Mouse (Mus musculus): ENCODE measurements around the gene Mrpl37. TPM values are rescaled to one million over a fixed set of nuclear protein-coding genes. Genes with fewer than 3 reads are reported as not detected.

Gene Mrpl37
- polyA plus RNA-seq, 1 experiment from 2014 or later: 87.5 TPM

GRCm38 (mm10) chr4:107094484-107095187 is 28.0 kb upstream of the Mrpl37 start:
- no peak overlapping the region for H3K9ac ChIP-seq
- H3K4me2 ChIP-seq (replicated peaks): no peak overlapping the region
- no peaks in the 10 kb centered on the region for H3K9me3 ChIP-seq (replicated peaks)
- WGBS: 58% methylated on average over 16 of the region's 16 CpGs
- no peak for ATAC-seq (ENCODE audit: insufficient number of reproducible peaks, low FRiP score, low TSS enrichment, low read depth)
- H3K27me3 ChIP-seq: no peaks in the 10 kb centered on the region
- peaks cover 12% of the 10 kb centered on the region; the same call in 1 of the 2 replicates for H3K4me1 ChIP-seq
- H3K4me3 ChIP-seq (replicated peaks): no peak overlapping the region
- H3K27ac ChIP-seq (replicated peaks): no peak overlapping the region
- no peaks in the 10 kb centered on the region for H3K36me3 ChIP-seq

- Histone ChIP-seq H3K4me2 (replicated peaks) (no peak overlapping the region), H3K27ac (replicated peaks) (no peak overlapping the region), H3K4me1 (peaks cover 9% of the 10 kb centered on the region; the same call in 1 of the 2 replicates), H3K27me3 (no peaks in the 10 kb centered on the region), H3K36me3 (no peaks in the 10 kb centered on the region), H3K4me3 (replicated peaks) (no peak overlapping the region), H3K9ac (no peak overlapping the region), H3K9me3 (replicated peaks) (no peaks in the 10 kb centered on the region)
- ATAC-seq (ENCODE audit: insufficient number of reproducible peaks, low FRiP score, low TSS enrichment, low read depth): no peak
- WGBS: 78% methylated on average over 14 of the region's 14 CpGs
Observed at GRCm38 (mm10) chr4:107091696-107092095, 25.0 kb upstream of the Mrpl37 start.

GRCm38 (mm10) chr4:107084858-107085257 is 18.2 kb upstream of the Mrpl37 start:
- Histone ChIP-seq H3K4me2 (replicated peaks) (no peak overlapping the region), H3K9me3 (replicated peaks) (no peaks in the 10 kb centered on the region), H3K27ac (replicated peaks) (no peak overlapping the region), H3K9ac (no peak overlapping the region), H3K36me3 (no peaks in the 10 kb centered on the region), H3K4me1 (peaks cover 12% of the 10 kb centered on the region; the same call in 1 of the 2 replicates), H3K4me3 (replicated peaks) (no peak overlapping the region), H3K27me3 (no peaks in the 10 kb centered on the region)
- WGBS: 14% methylated on average over 6 of the region's 6 CpGs
- ATAC-seq (ENCODE audit: insufficient number of reproducible peaks, low FRiP score, low TSS enrichment, low read depth): peak; percentile 74

DNA sequence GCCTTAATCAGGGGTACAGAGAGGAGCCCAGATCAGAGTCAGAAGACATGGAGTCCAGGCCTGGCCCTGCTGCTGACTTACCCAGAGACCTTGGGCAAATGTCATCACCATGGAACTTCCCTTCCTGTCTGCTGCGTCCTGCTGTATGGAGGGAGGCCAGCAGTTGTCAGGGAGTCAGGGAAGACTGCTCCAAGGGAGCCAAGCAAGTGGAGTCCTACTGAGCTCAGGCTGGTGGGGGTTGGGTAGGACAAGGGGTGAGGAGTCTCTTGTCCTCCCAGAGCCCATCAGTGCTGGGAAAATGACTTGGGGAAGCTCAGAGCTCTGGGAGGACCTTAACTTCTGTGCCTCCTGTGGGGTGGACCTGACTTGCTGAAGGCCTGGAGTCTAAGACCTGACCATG is 17.7 kb upstream of the Mrpl37 start:
- Histone ChIP-seq H3K27me3 (no peaks in the 10 kb centered on the region), H3K9ac (no peak overlapping the region)
- ATAC-seq (ENCODE audit: insufficient number of reproducible peaks, low FRiP score, low TSS enrichment, low read depth): no peak

GRCm38 (mm10) chr4:107083126-107083525 is 16.5 kb upstream of the Mrpl37 start:
- Histone ChIP-seq H3K4me1 (peaks cover 12% of the 10 kb centered on the region; the same call in 1 of the 2 replicates), H3K4me3 (replicated peaks) (no peak overlapping the region), H3K27ac (replicated peaks) (no peak overlapping the region), H3K27me3 (no peaks in the 10 kb centered on the region), H3K36me3 (no peaks in the 10 kb centered on the region), H3K4me2 (replicated peaks) (no peak overlapping the region), H3K9me3 (replicated peaks) (no peaks in the 10 kb centered on the region), H3K9ac (no peak overlapping the region)
- WGBS: 90% methylated on average over 4 of the region's 4 CpGs
- no peak for ATAC-seq (ENCODE audit: insufficient number of reproducible peaks, low FRiP score, low TSS enrichment, low read depth)

More for the DNA sequence above, 17.7 kb upstream of the Mrpl37 start:
- Histone ChIP-seq H3K36me3 (no peaks in the 10 kb centered on the region), H3K27ac (replicated peaks) (no peak overlapping the region), H3K4me2 (replicated peaks) (no peak overlapping the region), H3K4me3 (replicated peaks) (no peak overlapping the region), H3K9me3 (replicated peaks) (no peaks in the 10 kb centered on the region), H3K4me1 (peaks cover 12% of the 10 kb centered on the region; the same call in 1 of the 2 replicates)
- 33% methylated on average over 1 of the region's 1 CpGs for WGBS

DNA sequence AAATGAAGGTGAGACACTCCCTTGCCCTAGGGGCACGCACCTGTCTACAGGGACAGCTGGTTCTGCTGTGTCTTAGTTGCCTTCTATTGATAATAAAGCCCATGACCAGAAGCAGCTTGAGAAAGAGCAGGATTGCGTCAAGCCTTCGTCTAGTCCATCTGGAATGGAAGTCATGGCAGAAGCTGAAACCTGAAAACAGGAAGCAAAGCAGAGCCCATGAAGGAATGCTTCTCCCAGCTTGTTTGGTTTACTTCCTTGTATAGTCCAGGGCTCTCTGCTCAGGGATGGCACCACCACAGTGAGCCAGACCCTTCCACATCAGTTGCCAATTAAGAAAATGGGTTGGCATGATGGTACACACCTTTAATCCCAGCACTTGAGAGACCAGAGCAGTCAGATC is 15.5 kb upstream of the Mrpl37 start:
- WGBS: 81% methylated on average over 3 of the region's 3 CpGs
- Histone ChIP-seq H3K9ac (no peak overlapping the region), H3K4me2 (replicated peaks) (no peak overlapping the region), H3K4me1 (peaks cover 12% of the 10 kb centered on the region; the same call in 1 of the 2 replicates), H3K36me3 (no peaks in the 10 kb centered on the region), H3K27me3 (no peaks in the 10 kb centered on the region), H3K4me3 (replicated peaks) (no peak overlapping the region), H3K9me3 (replicated peaks) (no peaks in the 10 kb centered on the region), H3K27ac (replicated peaks) (no peak overlapping the region)
- no peak for ATAC-seq (ENCODE audit: insufficient number of reproducible peaks, low FRiP score, low TSS enrichment, low read depth)

DNA sequence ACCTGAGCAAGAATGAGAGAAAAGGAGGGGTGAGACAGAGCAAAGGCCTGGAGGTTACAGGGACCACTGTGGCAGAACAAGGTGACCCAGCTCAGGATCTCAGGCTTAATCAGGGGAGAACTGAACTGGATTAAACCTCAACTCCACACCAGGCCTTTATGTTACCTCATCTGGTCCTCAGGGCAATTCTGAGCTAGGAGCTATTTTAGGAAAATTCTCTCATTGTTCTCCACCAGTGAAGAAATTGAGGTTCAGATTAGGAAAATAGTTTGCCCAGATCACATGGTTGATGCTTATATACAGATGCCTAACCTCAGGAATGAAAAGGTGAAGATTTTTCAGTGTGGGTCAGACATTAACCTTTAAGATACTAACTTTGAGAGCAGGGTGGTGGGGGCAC is 13.0 kb upstream of the Mrpl37 start:
- no peak overlapping the region for H3K4me2 ChIP-seq (replicated peaks)
- no peaks in the 10 kb centered on the region for H3K36me3 ChIP-seq
- H3K27ac ChIP-seq (replicated peaks): no peak overlapping the region
- ATAC-seq (ENCODE audit: insufficient number of reproducible peaks, low FRiP score, low TSS enrichment, low read depth): no peak
- no peaks in the 10 kb centered on the region for H3K27me3 ChIP-seq
- H3K4me3 ChIP-seq (replicated peaks): no peak overlapping the region
- peaks cover 8% of the 10 kb centered on the region; the same call in 1 of the 2 replicates for H3K4me1 ChIP-seq
- H3K9me3 ChIP-seq (replicated peaks): no peaks in the 10 kb centered on the region
- no peak overlapping the region for H3K9ac ChIP-seq

DNA sequence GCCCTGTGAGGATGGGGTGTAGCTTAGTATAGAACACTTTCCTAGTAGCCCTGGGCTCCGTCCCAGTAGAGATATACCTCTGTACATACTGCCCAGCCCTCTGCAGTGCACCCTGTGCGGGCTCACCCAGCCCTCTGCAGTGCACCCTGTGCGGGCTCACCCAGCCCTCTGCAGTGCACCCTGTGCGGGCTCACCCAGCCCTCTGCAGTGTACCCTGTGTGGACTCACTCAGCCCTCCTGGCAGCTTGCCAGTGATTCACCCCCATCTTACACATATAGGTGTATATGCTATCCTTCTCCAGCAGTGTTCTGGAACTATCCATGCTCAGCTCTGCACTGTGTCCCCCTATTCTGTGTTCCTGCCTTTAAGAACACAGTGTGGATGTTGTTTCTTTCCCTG is 12.2 kb upstream of the Mrpl37 start:
- Histone ChIP-seq H3K4me3 (replicated peaks) (no peak overlapping the region), H3K9ac (no peak overlapping the region), H3K36me3 (no peaks in the 10 kb centered on the region), H3K27me3 (no peaks in the 10 kb centered on the region), H3K4me2 (replicated peaks) (no peak overlapping the region), H3K9me3 (replicated peaks) (no peaks in the 10 kb centered on the region), H3K27ac (replicated peaks) (no peak overlapping the region), H3K4me1 (0 out of 2 replicates have a peak, but pooled peaks cover 4% of the 10 kb centered on the region)
- 76% methylated on average over 4 of the region's 4 CpGs for WGBS
- 0 out of 2 replicates have a peak, but pooled peaks have one; percentile 37 for ATAC-seq (ENCODE audit: insufficient number of reproducible peaks, low FRiP score, low TSS enrichment, low read depth)

DNA sequence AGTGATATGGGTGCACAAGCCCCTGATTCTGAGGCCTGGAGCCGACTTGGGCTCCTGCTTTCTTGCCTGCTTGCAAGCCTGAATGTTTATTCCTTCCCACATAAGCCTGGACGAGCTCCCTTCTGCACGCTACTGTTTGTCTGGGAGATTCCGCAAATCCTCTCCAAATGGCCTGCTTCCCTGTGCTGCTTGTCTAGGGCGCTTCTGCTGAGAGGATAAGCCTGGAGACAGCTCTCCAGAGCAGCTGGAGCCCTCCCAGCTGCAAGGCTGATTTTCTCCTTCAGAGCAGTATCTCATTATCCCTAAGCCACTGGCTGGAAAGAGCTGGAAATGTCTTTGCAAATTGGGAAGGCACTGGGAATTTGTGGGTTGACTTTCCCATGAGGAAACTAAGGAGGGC is 8.8 kb upstream of the Mrpl37 start:
- 65% methylated on average over 5 of the region's 5 CpGs for WGBS
- no peak overlapping the region for H3K4me2 ChIP-seq (replicated peaks)
- no peaks in the 10 kb centered on the region for H3K9me3 ChIP-seq (replicated peaks)
- H3K27me3 ChIP-seq: no peaks in the 10 kb centered on the region
- no peaks in the 10 kb centered on the region for H3K36me3 ChIP-seq
- ATAC-seq (ENCODE audit: insufficient number of reproducible peaks, low FRiP score, low TSS enrichment, low read depth): no peak
- no peak overlapping the region for H3K9ac ChIP-seq
- H3K4me3 ChIP-seq (replicated peaks): no peak overlapping the region
- 0 out of 2 replicates have a peak, but pooled peaks cover 2% of the 10 kb centered on the region for H3K4me1 ChIP-seq
- no peak overlapping the region for H3K27ac ChIP-seq (replicated peaks)

DNA sequence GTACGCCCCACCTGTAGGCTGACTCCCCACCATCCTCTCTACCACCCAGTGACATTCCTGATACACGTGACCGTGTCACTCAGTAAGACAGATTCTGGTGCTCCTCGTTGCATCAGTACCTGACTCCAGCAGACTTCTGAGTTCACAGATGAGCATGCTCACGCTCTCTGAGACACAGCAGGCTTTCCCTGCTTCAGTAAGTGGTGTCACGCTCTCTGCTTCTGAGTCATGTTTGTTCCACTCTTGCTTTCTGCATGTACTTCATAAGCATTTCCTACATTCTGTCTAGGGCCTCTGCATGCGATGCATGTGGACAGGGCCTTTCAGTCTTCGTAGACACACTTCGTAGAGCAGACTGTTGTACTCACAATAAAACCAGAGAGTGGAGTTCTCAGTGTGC is 5.7 kb upstream of the Mrpl37 start:
- H3K27me3 ChIP-seq: no peaks in the 10 kb centered on the region; the same call in 1 of the 2 replicates
- H3K9me3 ChIP-seq (replicated peaks): no peaks in the 10 kb centered on the region
- WGBS: 75% methylated on average over 9 of the region's 9 CpGs
- no peak overlapping the region for H3K9ac ChIP-seq
- no peak overlapping the region for H3K4me3 ChIP-seq (replicated peaks)
- peaks cover 4% of the 10 kb centered on the region; the same call in 1 of the 2 replicates for H3K4me1 ChIP-seq
- ATAC-seq (ENCODE audit: insufficient number of reproducible peaks, low FRiP score, low TSS enrichment, low read depth): no peak
- no peak overlapping the region for H3K27ac ChIP-seq (replicated peaks)
- H3K36me3 ChIP-seq: no peaks in the 10 kb centered on the region
- no peak overlapping the region for H3K4me2 ChIP-seq (replicated peaks)

GRCm38 (mm10) chr4:107067151-107067840 is 628 bp upstream of the Mrpl37 start:
- H3K9me3 ChIP-seq (replicated peaks): no peaks in the 10 kb centered on the region
- H3K9ac ChIP-seq: peak overlapping the region; percentile 54
- peaks cover 17% of the 10 kb centered on the region for H3K4me1 ChIP-seq
- ATAC-seq (ENCODE audit: insufficient number of reproducible peaks, low FRiP score, low TSS enrichment, low read depth): peak; percentile 7; the same call in 1 of the 2 replicates
- H3K4me3 ChIP-seq (replicated peaks): peak overlapping the region; percentile 87
- H3K4me2 ChIP-seq (replicated peaks): peak overlapping the region; percentile 95
- H3K27me3 ChIP-seq: no peaks in the 10 kb centered on the region; the same call in 1 of the 2 replicates
- H3K27ac ChIP-seq (replicated peaks): peak overlapping the region; percentile 28; the same call in 1 of the 2 replicates
- peaks cover 22% of the 10 kb centered on the region for H3K36me3 ChIP-seq
- 5% methylated on average over 33 of the region's 33 CpGs for WGBS
